Mouse (Mus musculus) liver, embryonic 11.5 days (tissue): ENCODE measurements at regions not wholly inside any gene's neighbourhood (a gene's known extent, or its start where the extent isn't known, plus 50 kb on each side); places are given as distances from the start of the nearest gene placed in this dataset.
"Not testable (repeated sequence)": the region's sequence is repeated elsewhere in the genome, so short reads cannot be mapped to it uniquely, and the experiment has no call there.

ENCODE experiments used
- ATAC-seq: fragments of 200-750 bp; cut with Nextera tagmentation; replicated peaks from 2 replicates; pipeline ENCODE4 v1.8.0; 2017; ENCODE audit warnings: moderate number of reproducible peaks, mild to moderate bottlenecking, moderate TSS enrichment, moderate library complexity; ENCODE audit not compliant: low FRiP score
- DNase-seq: peaks from one replicate; pipeline ENCODE4 v3.0.0-alpha.2; 2017; ENCODE audit warnings: low spot score
- H3K27ac ChIP-seq: fragments of 300-500 bp; sonication (generic); 2 replicates; pipeline ENCODE4 v1.5.1; 2014; ENCODE audit warnings: mild to moderate bottlenecking, low read depth, low read length, control low read depth
- H3K27me3 ChIP-seq: fragments of 300-500 bp; sonication (generic); replicated peaks from 2 replicates; pipeline ENCODE4 v1.6.1; 2014; ENCODE audit warnings: low read length, mixed read lengths; ENCODE audit not compliant: control insufficient read depth, insufficient read depth
- H3K36me3 ChIP-seq: fragments of 300-500 bp; sonication (generic); 2 replicates; pipeline ENCODE4 v1.6.1; 2014; ENCODE audit warnings: mild to moderate bottlenecking, low read length, moderate library complexity, mixed read lengths; ENCODE audit not compliant: control insufficient read depth, insufficient read depth
- H3K4me1 ChIP-seq: fragments of 300-500 bp; sonication (generic); replicated peaks from 2 replicates; pipeline ENCODE4 v1.6.1; 2014; ENCODE audit warnings: low read length, mixed read lengths; ENCODE audit not compliant: control insufficient read depth, insufficient read depth
- H3K4me2 ChIP-seq: fragments of 300-500 bp; sonication (generic); 2 replicates; pipeline ENCODE4 v1.6.1; 2014; ENCODE audit warnings: mild to moderate bottlenecking, control low read depth, moderate library complexity
- H3K4me3 ChIP-seq: fragments of 300-500 bp; sonication (generic); 2 replicates; pipeline ENCODE4 v1.5.1; 2014; ENCODE audit warnings: low read depth, low read length, control low read depth
- H3K9ac ChIP-seq: fragments of 300-500 bp; sonication (generic); 2 replicates; pipeline ENCODE4 v1.6.1; 2014; ENCODE audit warnings: low read depth, low read length, control low read depth
- H3K9me3 ChIP-seq: fragments of 300-500 bp; sonication (generic); 2 replicates; pipeline ENCODE4 v1.6.1; 2016; ENCODE audit warnings: low read length, inconsistent platforms, mixed read lengths; ENCODE audit not compliant: control insufficient read depth
- WGBS: fragments of 180-500 bp; shearing (Covaris S2); extraction: QIAGEN DNeasy Blood & Tissue Kit; methylation state at CpG from one replicate; pipeline ENCODE4 v1.1.7; 2014; 5-methylcytosine and 5-hydroxymethylcytosine counted together

- ATAC-seq, result no peak
- no peak for DNase-seq
- H3K9me3 ChIP-seq, result no peaks in the 10 kb centered on the region
- no peaks in the 10 kb centered on the region for H3K4me1 ChIP-seq
- H3K9ac ChIP-seq, result no peak overlapping the region
- no peak overlapping the region for H3K4me3 ChIP-seq
- H3K36me3 ChIP-seq, result no peaks in the 10 kb centered on the region
- 73% methylated on average over 1 of the region's 1 CpGs for WGBS
- no peak overlapping the region for H3K4me2 ChIP-seq
- H3K27me3 ChIP-seq, result no peaks in the 10 kb centered on the region
- H3K27ac ChIP-seq, result no peak overlapping the region
These were observed 69.4 kb upstream of the Max start for GRCm38 (mm10) chr12:77031448-77031847.

- Histone ChIP-seq H3K27ac (no peak overlapping the region), H3K9ac (no peak overlapping the region), H3K9me3 (no peaks in the 10 kb centered on the region), H3K4me2 (no peak overlapping the region), H3K4me1 (peaks cover 3% of the 10 kb centered on the region; the same call in 1 of the 2 replicates), H3K36me3 (no peaks in the 10 kb centered on the region), H3K27me3 (no peaks in the 10 kb centered on the region), H3K4me3 (no peak overlapping the region)
- DNase-seq (no peak), ATAC-seq (peak; percentile 77)
- 62% methylated on average over 7 of the region's 7 CpGs for WGBS
These were observed 63.5 kb upstream of the Max start for GRCm38 (mm10) chr12:77025431-77025879.

- H3K36me3 ChIP-seq, result no peaks in the 10 kb centered on the region
- H3K27ac ChIP-seq, result no peak overlapping the region
- H3K4me1 ChIP-seq, result peaks cover 3% of the 10 kb centered on the region; the same call in 1 of the 2 replicates
- no peak overlapping the region for H3K9ac ChIP-seq
- H3K9me3 ChIP-seq, result no peaks in the 10 kb centered on the region
- no peaks in the 10 kb centered on the region for H3K27me3 ChIP-seq
- no peak for ATAC-seq
- WGBS, result 70% methylated on average over 5 of the region's 5 CpGs
- H3K4me3 ChIP-seq, result no peak overlapping the region
- H3K4me2 ChIP-seq, result no peak overlapping the region
- no peak for DNase-seq
These were observed 60.5 kb upstream of the Max start for GRCm38 (mm10) chr12:77022538-77022937.

GRCm38 (mm10) chr12:77021881-77022280 lies 59.9 kb upstream of the Max start:
- Histone ChIP-seq H3K9ac (no peak overlapping the region), H3K9me3 (no peaks in the 10 kb centered on the region), H3K4me2 (no peak overlapping the region), H3K4me3 (no peak overlapping the region), H3K36me3 (no peaks in the 10 kb centered on the region), H3K27me3 (no peaks in the 10 kb centered on the region), H3K4me1 (peaks cover 3% of the 10 kb centered on the region; the same call in 1 of the 2 replicates), H3K27ac (no peak overlapping the region)
- DNase-seq (no peak), ATAC-seq (no peak)
- 83% methylated on average over 5 of the region's 5 CpGs for WGBS

GRCm38 (mm10) chr12:77019708-77020511 lies 57.9 kb upstream of the Max start:
- no peak overlapping the region for H3K4me2 ChIP-seq
- DNase-seq (no peak), ATAC-seq (no peak)
- H3K27ac ChIP-seq, result no peak overlapping the region
- no peak overlapping the region for H3K4me3 ChIP-seq
- no peaks in the 10 kb centered on the region for H3K36me3 ChIP-seq
- no peaks in the 10 kb centered on the region for H3K4me1 ChIP-seq
- WGBS, result 52% methylated on average over 14 of the region's 14 CpGs
- no peaks in the 10 kb centered on the region for H3K27me3 ChIP-seq
- no peaks in the 10 kb centered on the region for H3K9me3 ChIP-seq
- no peak overlapping the region for H3K9ac ChIP-seq

GRCm38 (mm10) chr12:77019148-77019547 lies 57.1 kb upstream of the Max start:
- not testable (repeated sequence) for DNase-seq, H3K9me3 ChIP-seq, H3K36me3 ChIP-seq, H3K4me3 ChIP-seq, H3K27ac ChIP-seq, H3K4me2 ChIP-seq, ATAC-seq, H3K4me1 ChIP-seq, H3K9ac ChIP-seq, H3K27me3 ChIP-seq
- 37% methylated on average over 2 of the region's 2 CpGs for WGBS

- no peak overlapping the region for H3K4me3 ChIP-seq
These were observed 56.4 kb upstream of the Max start for GRCm38 (mm10) chr12:77018373-77018772.

GRCm38 (mm10) chr12:77014908-77015307 lies 52.9 kb upstream of the Max start:
- DNase-seq (no peak), ATAC-seq (no peak)
- Histone ChIP-seq H3K4me2 (no peak overlapping the region), H3K4me1 (no peaks in the 10 kb centered on the region), H3K4me3 (no peak overlapping the region), H3K27ac (no peak overlapping the region), H3K9ac (no peak overlapping the region), H3K9me3 (no peaks in the 10 kb centered on the region), H3K36me3 (no peaks in the 10 kb centered on the region), H3K27me3 (no peaks in the 10 kb centered on the region)
- 82% methylated on average over 2 of the region's 2 CpGs for WGBS

More at GRCm38 (mm10) chr12:77018373-77018772, 56.4 kb upstream of the Max start:
- WGBS, result 60% methylated on average over 6 of the region's 6 CpGs
- ATAC-seq, result no peak
- no peak overlapping the region for H3K4me2 ChIP-seq
- H3K9me3 ChIP-seq, result no peaks in the 10 kb centered on the region
- no peak overlapping the region for H3K9ac ChIP-seq
- H3K27me3 ChIP-seq, result no peaks in the 10 kb centered on the region
- H3K27ac ChIP-seq, result no peak overlapping the region
- H3K4me1 ChIP-seq, result no peaks in the 10 kb centered on the region
- no peaks in the 10 kb centered on the region for H3K36me3 ChIP-seq
- no peak for DNase-seq
